Mouse (Mus musculus) midbrain, embryonic 14.5 days (tissue): ENCODE data around the gene Frrs1. TPM values are rescaled to one million over a fixed set of nuclear protein-coding genes. Genes with fewer than 3 reads are reported as not detected.
"Not testable (repeated sequence)": the region's sequence is repeated elsewhere in the genome, so short reads cannot be mapped to it uniquely, and the experiment has no call there.

Experiments
- ATAC-seq: fragments of 200-750 bp; cut with Nextera tagmentation; 2 replicates; pipeline ENCODE4 v1.8.0; 2017; ENCODE audit warnings: moderate number of reproducible peaks, moderate library complexity; ENCODE audit not compliant: low FRiP score, low TSS enrichment
- DNase-seq: peaks from one replicate; pipeline ENCODE4 v3.0.0-alpha.2; 2015
- H3K27ac ChIP-seq: fragments of 300-500 bp; sonication (generic); replicated peaks from 2 replicates; pipeline ENCODE4 v1.5.1; 2014; ENCODE audit warnings: mild to moderate bottlenecking, low read depth, low read length, moderate library complexity
- H3K27me3 ChIP-seq: fragments of 300-500 bp; sonication (generic); 2 replicates; pipeline ENCODE4 v1.6.1; 2014; ENCODE audit warnings: low read length, control low read depth, mixed read lengths; ENCODE audit not compliant: control insufficient read depth, insufficient read depth
- H3K36me3 ChIP-seq: fragments of 300-500 bp; sonication (generic); 2 replicates; pipeline ENCODE4 v1.6.1; 2014; ENCODE audit warnings: low read length, control low read depth; ENCODE audit not compliant: control insufficient read depth, insufficient read depth
- H3K4me1 ChIP-seq: fragments of 300-500 bp; sonication (generic); 2 replicates; pipeline ENCODE4 v1.6.1; 2014; ENCODE audit warnings: mild to moderate bottlenecking, antibody characterized with exemption, low read length, control low read depth; ENCODE audit not compliant: control insufficient read depth, insufficient read depth
- H3K4me2 ChIP-seq: fragments of 300-500 bp; sonication (generic); 2 replicates; pipeline ENCODE4 v1.6.1; 2014; ENCODE audit warnings: mild to moderate bottlenecking, low read length, moderate library complexity
- H3K4me3 ChIP-seq: fragments of 300-500 bp; sonication (generic); replicated peaks from 2 replicates; pipeline ENCODE4 v1.5.1; 2014; ENCODE audit warnings: low read depth, low read length
- H3K9ac ChIP-seq: fragments of 300-500 bp; sonication (generic); replicated peaks from 2 replicates; pipeline ENCODE4 v1.6.1; 2014; ENCODE audit warnings: mild to moderate bottlenecking, low read length, moderate library complexity
- H3K9me3 ChIP-seq: fragments of 300-500 bp; sonication (generic); 2 replicates; pipeline ENCODE4 v1.6.1; 2016; ENCODE audit warnings: low read length, control low read depth, mixed read lengths; ENCODE audit not compliant: control insufficient read depth
- WGBS: fragments of 180-500 bp; shearing (Covaris S2); extraction: QIAGEN DNeasy Blood & Tissue Kit; methylation state at CpG from one replicate; pipeline ENCODE4 v1.1.7; 2014; 5-methylcytosine and 5-hydroxymethylcytosine counted together
- polyA plus RNA-seq: library from polyadenylated mRNA; unstranded; fragments of >200 nt; fragmentation: Nextera tagmentation; extraction: Ambion mirVana; gene quantifications from 2 replicates; pipeline ENCODE4 v1.2.1, GENCODE M21; 2014

The Frrs1 gene
- 4.0 and 5.6 TPM in 2 replicates for polyA plus RNA-seq

DNA sequence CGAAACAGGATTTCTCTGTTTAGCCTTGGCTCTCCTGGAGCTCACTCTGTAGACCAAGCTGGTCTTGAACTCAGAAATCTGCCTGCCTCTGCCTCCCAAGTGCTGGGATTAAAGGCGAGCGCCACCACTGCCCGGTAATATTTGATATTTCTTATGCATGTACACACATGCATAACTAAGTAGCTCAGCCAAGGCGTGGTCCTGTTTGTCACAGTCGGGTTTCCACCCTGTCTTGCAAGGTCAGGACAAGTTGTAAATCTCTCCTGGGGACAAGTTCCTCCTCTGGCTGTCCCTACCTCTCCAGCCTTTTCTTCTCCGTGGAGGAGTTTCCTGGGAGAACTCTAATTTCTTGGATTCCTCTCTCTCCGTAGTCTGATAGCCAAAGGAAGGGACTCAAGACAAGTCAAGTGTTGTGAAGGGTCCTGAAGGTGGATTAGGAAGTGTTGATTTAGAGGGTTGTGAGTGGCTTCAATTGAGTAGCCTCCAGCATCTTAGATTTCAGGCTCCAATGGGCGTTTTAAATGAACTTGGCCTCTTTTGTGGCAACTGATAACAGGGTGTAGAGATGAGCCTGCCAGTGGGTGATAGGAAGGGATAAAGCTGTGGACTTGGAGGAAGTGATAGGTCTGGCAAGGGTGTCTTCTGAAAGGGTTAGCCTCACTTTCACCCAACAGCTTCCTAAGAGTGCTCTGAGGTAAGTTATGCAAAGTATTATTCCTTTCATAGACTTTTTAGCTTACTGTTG is at the start of gene Frrs1:
Gene Frrs1 (plus strand): TSS at position 524 of the 745 bp plus-strand sequence.
- Histone ChIP-seq H3K27me3 (no peaks in the 10 kb centered on the region), H3K4me3 (no peak within 1 kb of the TSS), H3K9ac (no peak within 1 kb of the TSS), H3K4me2 (no peak within 1 kb of the TSS), H3K36me3 (no peaks in the 10 kb centered on the region), H3K4me1 (no peaks in the 10 kb centered on the region), H3K27ac (no peak within 1 kb of the TSS), H3K9me3 (no peaks in the 10 kb centered on the region)
- ATAC-seq (no peak), DNase-seq (no peak)
- WGBS: 91% methylated on average over 9 of the region's 9 CpGs

DNA sequence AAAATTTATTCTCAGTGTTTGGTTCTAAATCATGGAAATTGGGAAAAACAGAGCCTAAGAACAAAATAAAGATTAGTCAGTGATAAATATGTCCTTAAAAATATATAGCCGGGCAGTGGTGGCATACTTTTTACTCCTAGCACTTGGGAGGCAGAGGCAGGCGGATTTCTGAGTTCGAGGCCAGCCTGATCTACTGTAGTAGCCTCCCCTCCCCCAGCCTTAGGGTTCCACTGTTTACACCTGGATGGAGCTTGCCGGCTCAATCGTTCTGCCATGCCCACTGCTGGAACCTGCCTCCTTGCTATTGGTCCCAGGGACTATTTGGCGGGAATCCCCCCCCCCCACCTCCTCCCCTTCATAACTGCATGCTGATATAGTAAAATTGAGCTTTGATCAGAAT is 48.9 kb upstream of the Frrs1 start:
- 88% methylated on average over 6 of the region's 6 CpGs for WGBS
- not testable (repeated sequence) for H3K9me3 ChIP-seq, H3K4me3 ChIP-seq, H3K9ac ChIP-seq, H3K27ac ChIP-seq, H3K4me2 ChIP-seq, ATAC-seq, H3K27me3 ChIP-seq, H3K36me3 ChIP-seq, DNase-seq
- peaks cover 11% of the 10 kb centered on the region; the same call in 1 of the 2 replicates for H3K4me1 ChIP-seq

DNA sequence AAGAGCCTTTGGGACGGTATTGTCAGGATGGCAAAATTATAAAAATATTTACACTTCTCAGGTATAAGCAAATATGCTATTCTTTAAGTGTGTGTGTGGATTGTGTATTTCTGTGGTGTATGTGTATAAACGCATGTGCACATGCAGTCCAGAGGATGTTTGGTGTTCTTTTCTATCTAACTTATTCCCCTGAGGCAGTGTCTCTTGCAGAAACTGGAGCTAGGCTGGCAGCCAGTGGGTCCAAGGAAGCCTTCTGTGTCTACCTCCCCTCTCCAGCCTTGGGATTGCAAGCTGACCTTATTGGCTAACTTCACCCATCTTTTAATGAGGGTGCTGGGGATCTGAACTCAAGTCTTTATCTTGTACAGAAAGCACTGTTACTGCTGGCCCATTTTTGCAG is 46.3 kb upstream of the Frrs1 start:
- DNase-seq: no peak
- Histone ChIP-seq H3K27ac (no peak overlapping the region), H3K4me2 (no peak overlapping the region), H3K36me3 (no peaks in the 10 kb centered on the region), H3K9ac (no peak overlapping the region), H3K9me3 (no peaks in the 10 kb centered on the region), H3K4me3 (no peak overlapping the region), H3K27me3 (no peaks in the 10 kb centered on the region), H3K4me1 (peaks cover 7% of the 10 kb centered on the region; the same call in 1 of the 2 replicates)
- ATAC-seq: no peak
- WGBS: 95% methylated on average over 2 of the region's 2 CpGs

DNA sequence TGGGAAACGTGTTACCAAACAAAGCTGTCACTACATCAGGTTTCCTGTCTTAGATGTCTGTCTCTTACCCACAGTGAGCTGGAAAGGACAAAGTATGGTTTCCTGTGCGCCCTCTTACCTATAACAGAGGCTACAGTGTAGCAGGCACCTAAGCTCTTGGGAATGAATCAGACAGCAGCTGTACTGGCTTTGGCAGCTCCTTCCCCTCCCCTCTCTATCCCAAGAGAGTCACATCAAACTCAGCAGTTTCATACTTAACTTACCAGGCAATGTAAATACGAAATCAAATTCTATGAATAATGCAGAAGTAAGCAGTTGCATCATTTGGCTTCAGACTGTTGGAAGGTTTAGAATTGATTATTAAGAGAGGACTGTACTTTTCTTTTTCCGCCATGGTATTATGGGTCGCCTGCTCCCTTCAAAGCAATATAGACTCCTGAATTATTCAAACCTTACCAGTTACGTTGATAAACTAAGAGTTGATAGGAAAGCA is 43.9 kb upstream of the Frrs1 start:
- Histone ChIP-seq H3K9me3 (no peaks in the 10 kb centered on the region), H3K27ac (no peak overlapping the region), H3K4me1 (0 out of 2 replicates have a peak, but pooled peaks cover 3% of the 10 kb centered on the region), H3K9ac (no peak overlapping the region), H3K27me3 (no peaks in the 10 kb centered on the region), H3K4me3 (no peak overlapping the region), H3K4me2 (no peak overlapping the region), H3K36me3 (no peaks in the 10 kb centered on the region)
- WGBS: 62% methylated on average over 6 of the region's 6 CpGs
- peak; percentile 14 for DNase-seq
- ATAC-seq: no peak

DNA sequence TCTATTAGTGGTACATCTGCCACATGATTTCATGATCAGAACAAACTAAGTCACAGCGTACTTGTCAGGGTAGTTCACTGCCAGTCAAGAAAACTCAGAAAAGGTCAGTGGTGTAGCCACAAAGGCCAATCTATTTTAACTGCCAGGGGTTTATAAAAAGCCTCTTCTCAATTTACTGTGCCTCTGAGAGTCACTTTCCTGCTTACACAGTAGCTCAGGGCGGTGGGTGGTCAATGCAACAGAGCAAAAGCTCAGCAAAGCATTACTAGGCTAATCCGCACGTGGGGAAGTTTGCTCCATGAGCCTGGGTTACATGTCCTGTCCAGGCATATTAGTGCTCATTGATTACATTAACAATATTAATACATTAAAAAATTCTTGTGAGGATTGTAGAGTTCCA is 43.3 kb upstream of the Frrs1 start:
- no peaks in the 10 kb centered on the region for H3K27me3 ChIP-seq
- no peaks in the 10 kb centered on the region for H3K36me3 ChIP-seq
- 0 out of 2 replicates have a peak, but pooled peaks cover 3% of the 10 kb centered on the region for H3K4me1 ChIP-seq
- DNase-seq (no peak), ATAC-seq (no peak)
- H3K4me2 ChIP-seq: no peak overlapping the region
- no peak overlapping the region for H3K27ac ChIP-seq
- no peaks in the 10 kb centered on the region for H3K9me3 ChIP-seq
- WGBS: 63% methylated on average over 4 of the region's 4 CpGs
- no peak overlapping the region for H3K4me3 ChIP-seq
- H3K9ac ChIP-seq: no peak overlapping the region

DNA sequence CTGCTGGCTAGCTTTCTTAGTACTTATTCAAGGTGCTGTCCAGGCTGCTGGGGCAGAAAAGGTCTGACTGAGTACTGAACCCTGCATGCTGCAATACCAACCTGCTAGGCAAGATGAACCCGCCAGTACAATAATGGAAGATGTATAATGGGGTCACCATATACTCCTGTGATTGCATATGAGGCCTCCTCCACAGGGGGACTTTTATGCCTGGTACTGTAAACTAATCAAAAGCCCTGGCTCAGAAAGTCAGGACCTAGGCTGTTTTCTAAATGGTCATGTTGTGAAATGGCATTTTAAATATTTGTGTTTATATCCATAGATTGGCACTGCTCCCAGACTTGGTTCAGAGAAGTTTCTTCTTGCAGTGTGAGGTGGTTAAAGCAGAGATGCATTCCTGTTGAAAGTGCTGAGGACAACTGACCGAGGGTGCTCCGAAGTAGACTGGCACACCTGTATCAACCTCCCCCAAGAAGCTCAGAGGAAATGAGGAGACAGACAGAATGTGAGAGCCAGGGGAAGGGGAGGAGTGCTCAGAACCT is 42.5 kb upstream of the Frrs1 start:
- WGBS: 91% methylated on average over 3 of the region's 3 CpGs
- H3K36me3 ChIP-seq: no peaks in the 10 kb centered on the region
- H3K4me3 ChIP-seq: no peak overlapping the region
- DNase-seq (no peak), ATAC-seq (no peak)
- no peaks in the 10 kb centered on the region for H3K9me3 ChIP-seq
- H3K27me3 ChIP-seq: no peaks in the 10 kb centered on the region
- H3K27ac ChIP-seq: no peak overlapping the region
- 0 out of 2 replicates have a peak, but pooled peaks cover 3% of the 10 kb centered on the region for H3K4me1 ChIP-seq
- H3K9ac ChIP-seq: no peak overlapping the region
- H3K4me2 ChIP-seq: no peak overlapping the region

DNA sequence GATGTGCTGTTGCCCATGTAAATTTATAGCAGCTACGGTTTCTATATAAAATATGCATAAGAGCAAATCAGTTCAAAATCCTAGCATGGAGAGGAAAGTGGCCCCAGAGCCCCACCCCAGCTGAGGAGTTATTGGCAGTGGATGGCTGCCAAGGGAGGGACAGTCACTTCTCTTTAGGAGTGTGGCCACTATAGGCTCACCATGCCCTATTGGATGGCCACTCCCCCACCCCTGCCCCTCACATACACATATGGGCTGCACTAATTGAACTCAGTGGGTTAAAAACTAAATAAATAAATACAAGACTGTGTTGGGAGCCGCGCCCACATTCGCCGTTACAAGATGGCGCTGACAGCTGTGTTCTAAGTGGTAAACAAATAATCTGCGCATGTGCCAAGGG is 42.0 kb upstream of the Frrs1 start:
- Histone ChIP-seq H3K9ac (no peak overlapping the region), H3K9me3 (no peaks in the 10 kb centered on the region), H3K27ac (no peak overlapping the region), H3K4me2 (no peak overlapping the region), H3K27me3 (no peaks in the 10 kb centered on the region), H3K4me3 (no peak overlapping the region), H3K4me1 (0 out of 2 replicates have a peak, but pooled peaks cover 3% of the 10 kb centered on the region), H3K36me3 (no peaks in the 10 kb centered on the region)
- DNase-seq (no peak), ATAC-seq (no peak)
- 96% methylated on average over 7 of the region's 7 CpGs for WGBS

DNA sequence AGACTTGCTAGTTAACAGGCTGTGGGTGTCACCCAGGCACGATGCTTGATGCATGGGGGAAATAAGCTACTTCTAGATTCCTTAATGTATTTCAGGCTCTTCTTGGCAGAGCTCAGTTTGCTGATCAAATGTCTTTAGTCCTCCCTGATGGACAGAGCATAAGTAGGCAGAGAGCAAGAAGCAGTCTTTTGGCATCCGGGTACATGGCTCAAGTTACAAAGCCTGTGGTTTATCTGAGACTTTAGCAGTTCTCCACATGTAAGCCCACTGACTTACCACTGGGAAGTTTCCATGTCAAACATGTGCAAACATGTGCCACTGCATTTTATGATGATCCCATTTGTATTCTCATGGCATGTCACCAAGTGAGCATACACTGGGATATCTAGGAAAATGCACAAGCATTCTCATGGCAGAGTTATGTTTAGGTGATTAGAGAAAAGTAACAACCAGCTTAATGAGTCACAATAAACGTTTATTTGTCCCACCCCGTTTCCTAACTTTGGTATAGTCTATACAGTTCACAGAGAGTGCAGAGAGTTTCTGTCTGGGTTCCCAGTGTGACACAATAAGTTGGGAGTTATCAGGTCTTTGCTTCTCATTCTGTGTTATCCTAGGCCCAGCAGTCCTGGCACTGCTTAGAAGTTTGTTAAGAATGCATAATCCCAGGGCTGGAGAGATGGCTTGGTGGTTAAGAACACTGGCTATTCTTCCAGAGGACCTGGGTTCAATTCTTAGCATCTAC is 32.6 kb upstream of the Frrs1 start:
- Histone ChIP-seq H3K36me3 (no peaks in the 10 kb centered on the region), H3K4me3 (no peak overlapping the region), H3K27me3 (no peaks in the 10 kb centered on the region), H3K9me3 (no peaks in the 10 kb centered on the region), H3K4me2 (no peak overlapping the region), H3K27ac (no peak overlapping the region), H3K9ac (no peak overlapping the region), H3K4me1 (no peaks in the 10 kb centered on the region)
- no peak for ATAC-seq
- no peak for DNase-seq
- WGBS: 80% methylated on average over 4 of the region's 4 CpGs
